Mouse (Mus musculus) thymus, adult 2 months (tissue): ENCODE results near the gene Thbs2.

Source experiments
- CTCF ChIP-seq: fragments of 200-500 bp; IDR thresholded peaks from 2 replicates; pipeline ENCODE4 v1.5.1; 2012; ENCODE audit warnings: mild to moderate bottlenecking, control low read depth, low read length, moderate library complexity, borderline replicate concordance; ENCODE audit not compliant: control insufficient read depth, poor library complexity, insufficient read depth; ENCODE audit errors: extremely low read depth
- POLR2A ChIP-seq: fragments of 200-500 bp; IDR thresholded peaks from 2 replicates; pipeline ENCODE4 v1.6.1; 2012; ENCODE audit warnings: mild to moderate bottlenecking, low read length, control low read depth, moderate library complexity; ENCODE audit not compliant: control insufficient read depth, poor library complexity, insufficient read depth; ENCODE audit errors: extremely low read depth

DNA sequence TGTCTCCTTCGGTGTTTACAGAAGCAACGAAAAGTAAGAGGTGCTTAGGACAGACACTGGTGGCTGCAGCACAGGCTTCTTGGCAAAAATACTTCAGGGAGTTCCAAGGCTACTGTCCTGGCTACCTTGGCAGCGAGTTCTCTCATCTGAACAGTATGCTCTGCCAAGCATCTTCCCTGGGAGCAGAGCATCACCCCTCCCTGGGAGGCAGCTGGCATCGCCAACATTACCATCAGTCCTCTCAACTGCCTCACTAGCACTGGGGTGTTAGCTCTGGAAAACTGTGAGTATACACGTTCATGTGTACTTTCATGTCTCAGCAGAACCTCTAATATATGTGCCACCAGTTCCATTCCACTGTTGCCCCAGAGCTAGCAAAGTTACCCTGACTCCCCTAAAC, 30.7 kb downstream of the Thbs2 start:
- TF ChIP-seq POLR2A (no peak), CTCF (no peak)
